Mouse (Mus musculus) forebrain, embryonic 11.5 days (tissue): ENCODE measurements at regions not wholly inside any gene's neighbourhood (a gene's known extent, or its start where the extent isn't known, plus 50 kb on each side); places are given as distances from the start of the nearest gene placed in this dataset.
A peak's percentile ranks its signal among the peaks of the same experiment; 100 is the strongest.

Source experiments
- ATAC-seq: fragments of 200-750 bp; cut with Nextera tagmentation; replicated peaks from 2 replicates; pipeline ENCODE4 v1.8.0; 2017; ENCODE audit warnings: moderate TSS enrichment; ENCODE audit not compliant: low FRiP score
- DNase-seq: peaks from one replicate; pipeline ENCODE4 v3.0.0-alpha.2; 2017; ENCODE audit warnings: low spot score
- H3K27ac ChIP-seq: fragments of 300-500 bp; sonication (generic); 2 replicates; pipeline ENCODE4 v1.5.1; 2014; ENCODE audit warnings: low read depth, low read length
- H3K27me3 ChIP-seq: fragments of 300-500 bp; sonication (generic); 2 replicates; pipeline ENCODE4 v1.6.1; 2014; ENCODE audit warnings: mild to moderate bottlenecking, low read length, mixed read lengths; ENCODE audit not compliant: control insufficient read depth, insufficient read depth
- H3K36me3 ChIP-seq: fragments of 300-500 bp; sonication (generic); 2 replicates; pipeline ENCODE4 v1.6.1; 2014; ENCODE audit warnings: mild to moderate bottlenecking, low read length, moderate library complexity, mixed read lengths; ENCODE audit not compliant: control insufficient read depth, insufficient read depth
- H3K4me1 ChIP-seq: fragments of 300-500 bp; sonication (generic); replicated peaks from 2 replicates; pipeline ENCODE4 v1.6.1; 2014; ENCODE audit warnings: low read length, mixed read lengths; ENCODE audit not compliant: control insufficient read depth, insufficient read depth
- H3K4me2 ChIP-seq: fragments of 300-500 bp; sonication (generic); 2 replicates; pipeline ENCODE4 v1.6.1; 2014; ENCODE audit warnings: low read depth, mild to moderate bottlenecking, low read length, moderate library complexity, mixed read lengths; ENCODE audit not compliant: severe bottlenecking
- H3K4me3 ChIP-seq: fragments of 300-500 bp; sonication (generic); 2 replicates; pipeline ENCODE4 v1.5.1; 2014; ENCODE audit warnings: low read depth, low read length
- H3K9ac ChIP-seq: fragments of 300-500 bp; sonication (generic); 2 replicates; pipeline ENCODE4 v1.6.1; 2014; ENCODE audit warnings: low read length
- H3K9me3 ChIP-seq: fragments of 300-500 bp; sonication (generic); 2 replicates; pipeline ENCODE4 v1.6.1; 2016; ENCODE audit warnings: low read length, mixed read lengths; ENCODE audit not compliant: control insufficient read depth
- WGBS: fragments of 180-500 bp; shearing (Covaris S2); extraction: QIAGEN DNeasy Blood & Tissue Kit; methylation state at CpG from one replicate; pipeline ENCODE4 v1.1.7; 2014; 5-methylcytosine and 5-hydroxymethylcytosine counted together

GRCm38 (mm10) chr1:133491857-133492290, 67.7 kb upstream of the Sox13 start:
- ATAC-seq (peak; percentile 20), DNase-seq (no peak)

GRCm38 (mm10) chr1:133487171-133487901, 63.2 kb upstream of the Sox13 start:
- H3K27ac ChIP-seq = no peak overlapping the region
- H3K9me3 ChIP-seq = no peaks in the 10 kb centered on the region
- DNase-seq (no peak), ATAC-seq (no peak)
- H3K27me3 ChIP-seq = no peaks in the 10 kb centered on the region
- no peak overlapping the region for H3K4me2 ChIP-seq
- no peak overlapping the region for H3K4me3 ChIP-seq
- no peaks in the 10 kb centered on the region for H3K36me3 ChIP-seq
- no peak overlapping the region for H3K9ac ChIP-seq
- WGBS = 83% methylated on average over 8 of the region's 8 CpGs
- peaks cover 10% of the 10 kb centered on the region for H3K4me1 ChIP-seq

More at GRCm38 (mm10) chr1:133491857-133492290, 67.7 kb upstream of the Sox13 start:
- H3K4me2 ChIP-seq = peak overlapping the region; percentile 57
- 2% methylated on average over 4 of the region's 4 CpGs for WGBS
- peak overlapping the region; percentile 90 for H3K27ac ChIP-seq
- no peaks in the 10 kb centered on the region for H3K36me3 ChIP-seq
- H3K27me3 ChIP-seq = no peaks in the 10 kb centered on the region
- peaks cover 18% of the 10 kb centered on the region for H3K4me1 ChIP-seq
- H3K9ac ChIP-seq = peak overlapping the region; percentile 70
- H3K4me3 ChIP-seq = no peak overlapping the region; the same call in 1 of the 2 replicates
- H3K9me3 ChIP-seq = no peaks in the 10 kb centered on the region

GRCm38 (mm10) chr1:133486370-133486769, 62.2 kb upstream of the Sox13 start:
- H3K27me3 ChIP-seq = no peaks in the 10 kb centered on the region
- no peaks in the 10 kb centered on the region for H3K9me3 ChIP-seq
- ATAC-seq (no peak), DNase-seq (no peak)
- H3K4me3 ChIP-seq = no peak overlapping the region
- no peak overlapping the region for H3K27ac ChIP-seq
- H3K9ac ChIP-seq = no peak overlapping the region
- 68% methylated on average over 10 of the region's 10 CpGs for WGBS
- H3K36me3 ChIP-seq = no peaks in the 10 kb centered on the region
- no peaks in the 10 kb centered on the region; the same call in none of the 2 replicates for H3K4me1 ChIP-seq
- no peak overlapping the region for H3K4me2 ChIP-seq

DNA sequence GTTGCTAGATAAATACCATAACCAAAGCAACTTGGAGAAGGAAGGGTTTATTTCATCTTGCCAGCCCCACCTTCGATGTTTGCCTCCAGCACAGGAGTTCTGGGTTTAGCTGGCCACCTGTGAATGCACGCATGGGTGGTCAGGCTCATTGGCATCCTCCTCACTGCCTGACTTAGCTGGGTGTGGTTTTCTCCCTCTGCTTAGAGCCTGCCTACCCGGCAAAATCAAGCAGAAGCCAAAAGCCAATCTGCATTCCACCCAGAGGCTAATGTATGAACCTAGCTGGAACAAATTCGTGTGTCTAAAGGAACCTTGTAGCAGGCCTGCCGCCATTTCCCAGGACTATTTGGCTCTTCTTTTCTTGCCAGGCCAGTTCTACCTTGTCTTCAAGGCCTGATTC, 58.7 kb upstream of the Sox13 start:
- Histone ChIP-seq H3K27ac (no peak overlapping the region), H3K27me3 (no peaks in the 10 kb centered on the region), H3K4me2 (no peak overlapping the region), H3K4me1 (no peaks in the 10 kb centered on the region), H3K4me3 (no peak overlapping the region), H3K36me3 (no peaks in the 10 kb centered on the region), H3K9me3 (no peaks in the 10 kb centered on the region), H3K9ac (no peak overlapping the region)
- no peak for ATAC-seq
- WGBS = 47% methylated on average over 5 of the region's 5 CpGs
- no peak for DNase-seq

- no peaks in the 10 kb centered on the region for H3K36me3 ChIP-seq
- no peak for ATAC-seq
- H3K9me3 ChIP-seq = no peaks in the 10 kb centered on the region
- DNase-seq = no peak
- H3K4me2 ChIP-seq = no peak overlapping the region
- no peak overlapping the region for H3K27ac ChIP-seq
- H3K9ac ChIP-seq = no peak overlapping the region
- H3K27me3 ChIP-seq = no peaks in the 10 kb centered on the region
- H3K4me1 ChIP-seq = peaks cover 5% of the 10 kb centered on the region; the same call in 1 of the 2 replicates
- H3K4me3 ChIP-seq = no peak overlapping the region
- WGBS = 76% methylated on average over 2 of the region's 2 CpGs
Measured at GRCm38 (mm10) chr1:133474546-133474945, 50.4 kb upstream of the Sox13 start.
